Mouse (Mus musculus) embryonic facial prominence, embryonic 11.5 days (tissue): ENCODE results near the gene Ncoa3. TPM values are rescaled to one million over a fixed set of nuclear protein-coding genes. Genes with fewer than 3 reads are reported as not detected.

ENCODE experiments used
- ATAC-seq: fragments of 200-750 bp; cut with Nextera tagmentation; replicated peaks from 2 replicates; pipeline ENCODE4 v1.8.0; 2017; ENCODE audit warnings: low read depth; ENCODE audit not compliant: insufficient number of reproducible peaks, low FRiP score, low TSS enrichment
- DNase-seq: peaks from one replicate; pipeline ENCODE4 v3.0.0-alpha.2; 2015; ENCODE audit warnings: low spot score
- H3K27ac ChIP-seq: fragments of 300-500 bp; sonication (generic); replicated peaks from 2 replicates; pipeline ENCODE4 v1.5.1; 2014; ENCODE audit warnings: mild to moderate bottlenecking, low read depth, low read length, control low read depth
- H3K27me3 ChIP-seq: fragments of 300-500 bp; sonication (generic); 2 replicates; pipeline ENCODE4 v1.6.1; 2014; ENCODE audit warnings: mild to moderate bottlenecking, low read length, moderate library complexity, mixed read lengths; ENCODE audit not compliant: control insufficient read depth, insufficient read depth
- H3K36me3 ChIP-seq: fragments of 300-500 bp; sonication (generic); replicated peaks from 2 replicates; pipeline ENCODE4 v1.6.1; 2014; ENCODE audit warnings: low read depth, mild to moderate bottlenecking, low read length, moderate library complexity, mixed read lengths; ENCODE audit not compliant: control insufficient read depth, insufficient read depth
- H3K4me1 ChIP-seq: fragments of 300-500 bp; sonication (generic); 2 replicates; pipeline ENCODE4 v1.6.1; 2014; ENCODE audit warnings: low read length, mixed read lengths; ENCODE audit not compliant: control insufficient read depth, insufficient read depth
- H3K4me2 ChIP-seq: fragments of 300-500 bp; sonication (generic); 2 replicates; pipeline ENCODE4 v1.6.1; 2014; ENCODE audit warnings: low read depth, mild to moderate bottlenecking, control low read depth, low read length, moderate library complexity
- H3K4me3 ChIP-seq: fragments of 300-500 bp; sonication (generic); 2 replicates; pipeline ENCODE4 v1.5.1; 2014; ENCODE audit warnings: low read depth, low read length, control low read depth
- H3K9ac ChIP-seq: fragments of 300-500 bp; sonication (generic); replicated peaks from 2 replicates; pipeline ENCODE4 v1.6.1; 2014; ENCODE audit warnings: mild to moderate bottlenecking, control low read depth, low read length
- H3K9me3 ChIP-seq: fragments of 300-500 bp; sonication (generic); replicated peaks from 2 replicates; pipeline ENCODE4 v1.6.1; 2016; ENCODE audit warnings: mild to moderate bottlenecking, low read length, inconsistent platforms, mixed read lengths; ENCODE audit not compliant: control insufficient read depth
- WGBS: fragments of 180-500 bp; shearing (Covaris S2); extraction: QIAGEN DNeasy Blood & Tissue Kit; methylation state at CpG from one replicate; pipeline ENCODE4 v1.1.7; 2014; 5-methylcytosine and 5-hydroxymethylcytosine counted together
- polyA plus RNA-seq: library from polyadenylated mRNA; unstranded; fragments of >200 nt; fragmentation: Nextera tagmentation; extraction: Ambion mirVana; gene quantifications from 2 replicates; pipeline ENCODE4 v1.2.1, GENCODE M21; 2014

Gene Ncoa3
- polyA plus RNA-seq, 1 experiment from 2014 or later, result 16.2 TPM

DNA sequence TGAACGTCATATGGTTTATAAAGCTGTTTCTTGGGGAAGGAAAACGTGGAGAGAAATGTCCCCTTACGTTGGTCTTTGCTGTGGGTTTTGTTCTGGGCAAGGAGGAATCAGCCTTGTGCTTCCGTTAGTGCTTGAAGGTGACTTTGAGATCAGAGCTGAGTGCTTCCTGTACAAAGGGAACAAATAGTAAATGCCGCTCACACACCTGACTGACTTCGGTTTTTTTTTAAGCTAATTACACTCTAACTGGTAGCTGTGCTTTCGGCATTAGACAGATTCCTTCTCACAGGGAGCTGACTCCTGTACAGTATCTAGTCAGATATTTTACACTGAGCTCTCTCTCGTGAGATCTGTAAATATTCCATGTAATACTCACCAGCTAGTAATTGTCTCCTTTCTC is 29.9 kb downstream of the Ncoa3 start:
- DNase-seq, result no peak
- Histone ChIP-seq H3K4me3 (no peak overlapping the region), H3K27me3 (no peaks in the 10 kb centered on the region), H3K9ac (no peak overlapping the region), H3K4me1 (peaks cover 2% of the 10 kb centered on the region; the same call in 1 of the 2 replicates), H3K9me3 (no peaks in the 10 kb centered on the region), H3K4me2 (no peak overlapping the region), H3K36me3 (no peaks in the 10 kb centered on the region), H3K27ac (0 out of 2 replicates have a peak overlapping the region, but pooled peaks have one; percentile 6)
- ATAC-seq, result no peak
- 51% methylated on average over 8 of the region's 8 CpGs for WGBS

DNA sequence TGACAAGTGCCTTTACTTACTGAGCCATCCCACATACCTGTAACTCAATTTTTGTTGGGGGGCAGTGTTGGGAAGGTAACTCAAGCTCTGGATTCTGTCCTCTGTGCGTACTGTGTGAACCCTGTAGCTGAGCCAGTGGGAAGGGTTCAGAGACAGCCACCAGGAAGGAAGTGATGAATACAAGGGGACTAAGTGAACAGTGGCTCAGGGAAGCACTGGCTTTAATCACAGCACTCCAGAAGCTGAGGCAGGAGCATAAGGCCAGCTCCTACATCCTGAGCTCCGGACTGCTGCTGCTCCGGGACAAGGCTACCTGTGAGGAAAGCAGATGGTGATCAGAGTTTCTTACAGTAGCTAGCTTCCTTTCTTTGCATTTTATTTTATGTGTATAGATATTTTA is 31.6 kb downstream of the Ncoa3 start:
- 83% methylated on average over 3 of the region's 3 CpGs for WGBS

DNA sequence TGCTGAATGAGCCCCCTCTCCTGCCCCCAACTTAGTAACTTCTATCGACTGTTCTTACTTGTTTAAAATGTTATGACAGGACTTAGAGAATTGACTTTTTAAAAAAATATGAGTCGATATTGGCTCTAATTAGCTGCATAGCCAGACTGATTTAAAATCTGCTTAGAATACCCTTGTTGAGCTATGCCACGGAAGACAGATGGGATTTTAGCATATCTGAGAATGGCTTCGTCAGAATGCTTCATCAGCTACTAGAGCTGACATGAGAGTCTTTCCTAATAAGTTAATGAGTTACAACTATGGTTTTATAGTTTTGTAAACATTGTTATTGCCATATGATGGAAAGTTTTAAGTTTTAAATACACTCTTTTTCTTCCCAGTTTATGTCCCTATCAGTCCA is 32.2 kb downstream of the Ncoa3 start:
- WGBS, result 91% methylated on average over 4 of the region's 4 CpGs
- Histone ChIP-seq H3K36me3 (no peaks in the 10 kb centered on the region), H3K9ac (no peak overlapping the region), H3K27ac (no peak overlapping the region), H3K4me3 (no peak overlapping the region), H3K27me3 (no peaks in the 10 kb centered on the region), H3K9me3 (no peaks in the 10 kb centered on the region), H3K4me1 (peaks cover 2% of the 10 kb centered on the region; the same call in 1 of the 2 replicates), H3K4me2 (no peak overlapping the region)
- no peak for DNase-seq
- ATAC-seq, result no peak

More for the DNA sequence above, 31.6 kb downstream of the Ncoa3 start:
- no peaks in the 10 kb centered on the region for H3K9me3 ChIP-seq
- ATAC-seq (no peak), DNase-seq (no peak)
- no peaks in the 10 kb centered on the region for H3K27me3 ChIP-seq
- H3K27ac ChIP-seq, result no peak overlapping the region
- H3K9ac ChIP-seq, result no peak overlapping the region
- no peaks in the 10 kb centered on the region for H3K36me3 ChIP-seq
- H3K4me2 ChIP-seq, result no peak overlapping the region
- peaks cover 2% of the 10 kb centered on the region; the same call in 1 of the 2 replicates for H3K4me1 ChIP-seq
- no peak overlapping the region for H3K4me3 ChIP-seq

DNA sequence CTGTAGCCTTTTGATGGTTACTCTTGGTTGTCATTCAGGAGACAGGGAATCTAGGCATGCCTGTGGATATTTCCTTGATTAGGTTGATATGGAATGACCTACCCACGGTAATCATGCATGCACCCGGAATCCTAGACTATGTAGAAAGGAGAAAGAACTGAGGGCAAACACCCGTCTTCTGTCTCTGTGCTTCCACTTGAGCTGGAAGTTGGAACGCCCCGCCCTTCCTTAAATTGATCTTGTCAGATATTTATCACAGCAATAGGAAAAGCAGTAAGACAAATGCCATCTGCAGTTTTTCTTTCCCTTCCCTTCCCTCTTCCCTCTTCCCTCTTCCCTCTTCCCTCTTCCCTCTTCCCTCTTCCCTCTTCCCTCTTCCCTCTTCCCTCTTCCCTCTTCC is 33.5 kb downstream of the Ncoa3 start:
- H3K9me3 ChIP-seq, result no peaks in the 10 kb centered on the region
- no peak overlapping the region for H3K4me3 ChIP-seq
- DNase-seq (no peak), ATAC-seq (no peak)
- H3K27ac ChIP-seq, result no peak overlapping the region
- H3K4me2 ChIP-seq, result no peak overlapping the region
- WGBS, result 80% methylated on average over 5 of the region's 5 CpGs
- no peaks in the 10 kb centered on the region for H3K36me3 ChIP-seq
- no peaks in the 10 kb centered on the region for H3K27me3 ChIP-seq
- peaks cover 3% of the 10 kb centered on the region; the same call in 1 of the 2 replicates for H3K4me1 ChIP-seq
- H3K9ac ChIP-seq, result no peak overlapping the region

DNA sequence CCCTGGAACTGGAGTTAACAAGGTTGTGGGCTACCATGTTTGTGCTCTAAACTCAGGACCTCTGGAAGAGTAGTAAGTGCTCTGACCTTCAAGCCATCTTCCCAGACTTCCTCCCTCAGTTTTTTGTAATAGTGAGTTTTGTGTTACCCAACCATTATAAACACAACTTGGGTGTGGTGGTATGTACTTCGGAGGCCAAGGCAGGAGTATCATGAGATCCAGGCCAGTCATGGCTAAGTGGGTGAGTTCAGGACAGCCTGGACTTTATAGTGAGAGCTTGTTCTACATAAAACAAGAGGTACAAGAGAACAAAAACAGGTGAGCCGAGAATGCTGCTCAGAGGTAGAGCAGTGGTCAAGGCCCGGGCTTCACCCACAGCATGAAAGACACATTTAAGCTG is 35.4 kb downstream of the Ncoa3 start:
- no peak for ATAC-seq
- Histone ChIP-seq H3K27ac (no peak overlapping the region), H3K4me2 (no peak overlapping the region), H3K4me3 (no peak overlapping the region), H3K9ac (no peak overlapping the region), H3K9me3 (no peaks in the 10 kb centered on the region), H3K27me3 (no peaks in the 10 kb centered on the region), H3K4me1 (peaks cover 7% of the 10 kb centered on the region; the same call in 1 of the 2 replicates), H3K36me3 (no peaks in the 10 kb centered on the region)
- DNase-seq, result no peak
- 89% methylated on average over 3 of the region's 3 CpGs for WGBS

DNA sequence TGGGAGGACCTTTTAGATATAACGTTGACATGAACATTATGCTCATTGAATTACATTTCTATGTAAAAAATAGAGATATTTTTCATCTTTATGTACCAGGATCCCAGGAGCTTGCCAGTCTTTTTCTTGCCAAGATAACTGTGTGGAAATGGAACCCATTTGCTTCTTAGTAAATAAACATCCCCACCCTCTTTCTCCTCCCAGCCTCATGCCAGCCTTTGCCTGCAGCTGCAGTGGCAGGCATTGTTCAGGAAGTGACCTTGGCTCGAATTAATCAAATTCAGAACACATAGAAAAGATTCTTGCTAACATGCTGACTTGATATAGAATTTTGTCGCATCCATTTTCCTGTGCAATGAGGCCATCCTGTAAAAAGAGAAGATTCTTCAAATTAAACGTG is 36.8 kb downstream of the Ncoa3 start:
- H3K27ac ChIP-seq, result 0 out of 2 replicates have a peak overlapping the region, but pooled peaks have one; percentile 30
- no peaks in the 10 kb centered on the region for H3K36me3 ChIP-seq
- H3K4me1 ChIP-seq, result peaks cover 7% of the 10 kb centered on the region; the same call in 1 of the 2 replicates
- H3K27me3 ChIP-seq, result no peaks in the 10 kb centered on the region
- H3K4me2 ChIP-seq, result no peak overlapping the region
- WGBS, result 43% methylated on average over 4 of the region's 4 CpGs
- H3K9ac ChIP-seq, result no peak overlapping the region
- H3K9me3 ChIP-seq, result no peaks in the 10 kb centered on the region
- H3K4me3 ChIP-seq, result no peak overlapping the region
- ATAC-seq, result no peak
- no peak for DNase-seq

DNA sequence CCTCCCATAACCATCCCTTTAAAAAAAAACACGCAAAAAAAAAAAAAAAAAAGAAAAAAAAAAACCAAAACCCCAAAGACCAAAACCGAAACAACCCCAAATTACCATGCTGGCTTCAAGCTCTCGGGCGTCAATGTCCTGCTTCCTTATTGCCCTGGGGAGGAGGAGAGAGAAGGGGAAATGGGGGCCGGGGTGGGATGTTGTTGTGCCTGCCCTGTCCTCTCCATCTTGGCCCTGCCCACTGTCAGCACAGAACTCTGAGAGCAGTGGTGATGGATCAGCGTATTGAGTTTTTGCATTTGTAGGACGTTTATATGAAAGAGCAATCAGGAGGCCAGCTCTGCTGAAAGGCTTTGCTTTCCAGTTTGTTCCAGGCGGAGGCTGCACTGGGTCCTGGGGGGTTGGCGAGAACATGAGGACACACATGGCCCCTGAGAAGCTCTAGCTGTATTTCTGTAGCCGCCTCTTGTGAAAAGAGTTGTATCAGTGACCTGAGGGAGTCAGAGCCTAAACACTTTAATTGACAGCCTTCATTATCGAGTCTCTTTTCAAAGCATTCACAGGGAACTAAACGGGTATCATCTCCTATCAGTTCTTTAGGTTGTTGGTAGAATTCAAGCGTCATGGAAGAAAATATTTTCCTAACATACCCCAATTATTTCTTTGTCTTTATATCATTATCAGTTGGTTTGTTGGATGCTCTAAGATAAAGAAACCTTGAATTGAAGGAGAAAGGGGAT is 38.0 kb downstream of the Ncoa3 start:
- Histone ChIP-seq H3K27ac (peak overlapping the region; percentile 83), H3K27me3 (no peaks in the 10 kb centered on the region), H3K9me3 (no peaks in the 10 kb centered on the region), H3K36me3 (no peaks in the 10 kb centered on the region), H3K4me2 (peak overlapping the region; percentile 41), H3K4me3 (no peak overlapping the region), H3K9ac (peak overlapping the region; percentile 22), H3K4me1 (peaks cover 7% of the 10 kb centered on the region; the same call in 1 of the 2 replicates)
- DNase-seq (peak; percentile 47), ATAC-seq (no peak)
- WGBS, result 4% methylated on average over 13 of the region's 13 CpGs

DNA sequence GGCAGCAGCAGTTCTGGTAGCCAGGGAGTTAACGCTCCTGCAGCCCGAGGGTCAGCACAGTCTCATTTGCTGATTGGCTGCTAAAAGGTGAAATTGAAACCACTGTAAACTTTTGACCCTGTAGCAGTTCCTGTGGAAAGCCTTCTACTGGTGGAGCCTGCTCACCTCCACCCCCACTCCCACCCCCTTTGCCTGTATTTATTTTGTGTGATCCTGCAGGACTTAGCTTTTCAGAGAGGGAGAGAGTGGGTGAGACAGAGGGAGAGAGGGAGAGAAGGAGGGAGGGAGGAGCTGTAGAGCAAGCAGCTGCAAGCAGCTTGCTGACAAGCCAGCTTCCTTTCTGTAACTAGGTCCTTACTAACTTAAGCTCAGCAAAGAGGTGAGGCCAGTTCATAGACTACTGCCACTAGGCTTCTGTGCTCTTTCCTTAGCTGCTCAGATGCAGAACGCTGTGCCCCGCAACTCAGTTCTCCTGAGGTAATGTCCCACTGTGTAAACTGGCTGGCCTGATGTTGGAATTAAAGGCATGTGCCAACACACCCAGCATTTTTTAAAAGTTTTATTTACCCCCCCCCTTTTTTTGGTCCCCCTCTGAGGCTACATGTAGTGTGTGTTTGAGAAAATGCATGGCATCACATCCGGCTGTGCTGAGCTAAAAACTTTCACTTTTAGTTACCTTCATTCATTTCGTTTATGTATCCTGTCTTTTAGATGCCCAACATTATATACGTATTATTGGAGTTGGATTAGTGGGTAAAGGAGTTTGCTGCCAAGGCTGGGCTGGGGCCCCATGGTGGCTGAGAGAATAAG is 38.9 kb downstream of the Ncoa3 start:
- DNase-seq (peak; percentile 93), ATAC-seq (peak; percentile 93)
- H3K4me1 ChIP-seq, result peaks cover 7% of the 10 kb centered on the region; the same call in 1 of the 2 replicates
- 24% methylated on average over 7 of the region's 7 CpGs for WGBS
- H3K36me3 ChIP-seq, result no peaks in the 10 kb centered on the region
- H3K27ac ChIP-seq, result peak overlapping the region; percentile 83
- H3K27me3 ChIP-seq, result no peaks in the 10 kb centered on the region
- peak overlapping the region; percentile 47 for H3K9ac ChIP-seq
- H3K9me3 ChIP-seq, result no peaks in the 10 kb centered on the region
- H3K4me2 ChIP-seq, result peak overlapping the region; percentile 39
- H3K4me3 ChIP-seq, result no peak overlapping the region
